Mouse (Mus musculus) C2C12 (cell line): ENCODE results near the gene Psip1. TPM values are rescaled to one million over a fixed set of nuclear protein-coding genes. Genes with fewer than 3 reads are reported as not detected.

Experiments used
- H3K27me3 ChIP-seq: one replicate; pipeline ENCODE4 v1.6.1; 2011; ENCODE audit not compliant: control insufficient read depth, insufficient read depth, insufficient read length
- H3K36me3 ChIP-seq: one replicate; pipeline ENCODE4 v1.6.1; 2011; ENCODE audit not compliant: control insufficient read depth, insufficient read depth
- H3K4me3 ChIP-seq: one replicate; pipeline ENCODE4 v1.5.1; 2011; ENCODE audit warnings: mild to moderate bottlenecking, control low read depth; ENCODE audit not compliant: poor library complexity, insufficient read depth, severe bottlenecking
- H3K79me2 ChIP-seq: one replicate; pipeline ENCODE4 v1.6.1; 2011; ENCODE audit not compliant: control insufficient read depth, insufficient read depth
- H3K79me3 ChIP-seq: one replicate; pipeline ENCODE4 v1.6.1; 2011; ENCODE audit warnings: low read depth, control low read depth
- H3ac ChIP-seq: one replicate; pipeline ENCODE3; 2011; ENCODE audit warnings: low read depth; ENCODE audit not compliant: control insufficient read depth, insufficient read length
- CEBPB ChIP-seq: IDR thresholded peaks from one replicate; pipeline ENCODE4 v1.6.1; 2011; ENCODE audit warnings: low read depth, mild to moderate bottlenecking, control low read depth, moderate library complexity
- CTCF ChIP-seq: IDR thresholded peaks from one replicate; pipeline ENCODE4 v1.5.1; 2011; ENCODE audit not compliant: control insufficient read depth, insufficient read depth, insufficient read length
- FOSL1 ChIP-seq: IDR thresholded peaks from one replicate; pipeline ENCODE4 v1.8.0; 2011; ENCODE audit warnings: mild to moderate bottlenecking, low read length; ENCODE audit not compliant: poor library complexity, insufficient read depth, severe bottlenecking
- MAX ChIP-seq: IDR thresholded peaks from one replicate; pipeline ENCODE4 v1.6.1; 2011; ENCODE audit warnings: mild to moderate bottlenecking, control low read depth
- MYOD1 ChIP-seq: IDR thresholded peaks from one replicate; pipeline ENCODE4 v1.6.1; 2011; ENCODE audit warnings: low read depth; ENCODE audit not compliant: control insufficient read depth, insufficient read length
- MYOG ChIP-seq: IDR thresholded peaks from one replicate; pipeline ENCODE4 v1.6.1; 2011; ENCODE audit not compliant: control insufficient read depth, insufficient read length; ENCODE audit errors: extremely low read depth
- USF1 ChIP-seq: IDR thresholded peaks from one replicate; pipeline ENCODE4 v1.6.1; 2011; ENCODE audit warnings: low read depth, mild to moderate bottlenecking, control low read depth, moderate library complexity
- polyA plus RNA-seq: library from polyadenylated mRNA; unstranded; fragments of >200 nt; fragmentation: generic; extraction: Trizol; gene quantifications from one replicate; pipeline ENCODE4 v1.2.1, GENCODE M21; 2012; ENCODE audit warnings: missing spikeins

The Psip1 gene
- polyA plus RNA-seq, 1 experiment, result 34.0 TPM

- Histone ChIP-seq H3K79me3 (peaks cover 58% of the 10 kb centered on the region), H3K4me3 (no peak overlapping the region), H3K27me3 (no peaks in the 10 kb centered on the region), H3K36me3 (peaks cover 79% of the 10 kb centered on the region), H3K79me2 (peaks cover 65% of the 10 kb centered on the region), H3ac (no peak overlapping the region)
- TF ChIP-seq CTCF (no peak), MAX (no peak), FOSL1 (no peak), CEBPB (no peak), USF1 (no peak), MYOG (no peak), MYOD1 (no peak)
These were observed 53.4 kb downstream of the Psip1 start for GRCm38 (mm10) chr4:83432901-83433300.

DNA sequence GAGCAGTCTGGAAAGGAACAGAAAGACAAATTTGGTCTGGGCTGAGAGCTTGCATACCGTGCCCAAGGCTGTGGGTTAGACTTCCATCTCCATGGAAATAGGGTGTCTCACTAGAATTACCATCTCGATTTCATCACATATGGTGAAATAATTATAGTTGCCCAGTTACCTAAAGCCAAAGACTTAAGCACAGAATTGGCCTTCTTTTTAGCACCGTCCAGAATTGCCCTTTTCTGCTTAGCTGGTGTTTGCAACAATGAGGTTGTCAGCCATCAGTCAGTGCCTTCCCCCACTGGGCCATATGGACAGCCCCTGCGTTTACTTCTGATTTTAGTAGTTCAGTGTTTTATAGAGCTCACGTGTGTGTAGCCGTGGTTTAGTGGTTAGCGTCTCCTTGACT, 54.3 kb downstream of the Psip1 start:
- no peak for TF ChIP-seq MAX
- TF ChIP-seq USF1, result no peak
- TF ChIP-seq MYOD1, result no peak
- no peak for TF ChIP-seq CEBPB
- TF ChIP-seq CTCF, result no peak
- no peak for TF ChIP-seq MYOG
- no peak for TF ChIP-seq FOSL1
- Histone ChIP-seq H3K79me3 (peaks cover 65% of the 10 kb centered on the region), H3ac (no peak overlapping the region), H3K27me3 (no peaks in the 10 kb centered on the region), H3K4me3 (no peak overlapping the region), H3K79me2 (peaks cover 74% of the 10 kb centered on the region), H3K36me3 (peaks cover 79% of the 10 kb centered on the region)

DNA sequence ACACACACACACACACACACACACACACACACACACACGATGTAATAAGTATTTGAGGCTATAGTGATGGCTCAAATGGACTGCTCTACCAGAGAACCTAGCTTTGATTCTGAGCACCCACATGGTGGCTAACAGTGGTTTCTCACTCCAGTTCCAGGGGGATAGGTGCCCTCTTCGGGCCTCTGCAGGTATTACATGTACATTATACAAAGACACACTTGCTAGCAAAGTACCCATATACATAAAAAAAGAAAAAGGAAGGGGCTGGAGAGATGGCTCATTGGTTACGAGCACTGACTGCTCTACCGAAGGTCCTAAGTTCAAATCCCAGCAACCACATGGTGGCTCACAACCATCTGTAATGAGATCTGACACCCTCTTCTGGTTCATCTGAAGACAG, 57.4 kb downstream of the Psip1 start:
- Histone ChIP-seq H3ac (no peak overlapping the region), H3K79me2 (peaks cover 100% of the 10 kb centered on the region), H3K79me3 (peaks cover 85% of the 10 kb centered on the region), H3K27me3 (no peaks in the 10 kb centered on the region), H3K36me3 (peaks cover 61% of the 10 kb centered on the region), H3K4me3 (no peak overlapping the region)
- no peak for TF ChIP-seq CEBPB
- no peak for TF ChIP-seq FOSL1
- no peak for TF ChIP-seq USF1
- TF ChIP-seq MYOD1, result no peak
- TF ChIP-seq MAX, result no peak
- TF ChIP-seq CTCF, result no peak
- no peak for TF ChIP-seq MYOG

DNA sequence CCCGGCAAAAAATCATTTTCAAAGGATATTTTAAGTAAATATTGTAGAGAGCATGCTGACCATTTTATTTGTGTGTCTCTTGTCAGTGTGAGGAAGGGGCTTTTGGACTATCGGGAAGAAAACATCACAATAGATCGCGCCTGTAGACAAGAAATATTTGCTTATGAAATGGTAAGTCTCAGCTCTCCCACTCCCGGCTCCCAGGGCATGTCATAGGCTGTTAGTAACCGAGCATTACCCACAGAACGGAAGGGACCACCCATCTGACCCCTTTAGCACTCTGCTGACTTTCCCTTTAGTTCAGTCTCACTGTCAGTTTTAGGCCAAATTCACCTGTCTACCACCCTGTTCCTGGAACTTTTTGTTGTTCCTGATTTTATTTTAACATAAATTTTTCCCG, 58.6 kb downstream of the Psip1 start:
- TF ChIP-seq MAX, result no peak
- TF ChIP-seq CEBPB, result no peak
- TF ChIP-seq MYOG, result no peak
- no peak for TF ChIP-seq FOSL1
- TF ChIP-seq MYOD1, result no peak
- no peak for TF ChIP-seq CTCF
- no peak for TF ChIP-seq USF1
- Histone ChIP-seq H3K79me3 (peaks cover 88% of the 10 kb centered on the region), H3ac (no peak overlapping the region), H3K79me2 (peaks cover 100% of the 10 kb centered on the region), H3K36me3 (peaks cover 68% of the 10 kb centered on the region), H3K27me3 (no peaks in the 10 kb centered on the region), H3K4me3 (no peak overlapping the region)

GRCm38 (mm10) chr4:83427141-83427540, 59.1 kb downstream of the Psip1 start:
- Histone ChIP-seq H3K36me3 (peaks cover 72% of the 10 kb centered on the region), H3K27me3 (no peaks in the 10 kb centered on the region), H3K4me3 (no peak overlapping the region), H3ac (no peak overlapping the region), H3K79me3 (peaks cover 87% of the 10 kb centered on the region), H3K79me2 (peaks cover 100% of the 10 kb centered on the region)
- TF ChIP-seq MAX, result no peak
- TF ChIP-seq MYOD1, result no peak
- no peak for TF ChIP-seq FOSL1
- no peak for TF ChIP-seq CEBPB
- TF ChIP-seq CTCF, result no peak
- TF ChIP-seq USF1, result no peak

DNA sequence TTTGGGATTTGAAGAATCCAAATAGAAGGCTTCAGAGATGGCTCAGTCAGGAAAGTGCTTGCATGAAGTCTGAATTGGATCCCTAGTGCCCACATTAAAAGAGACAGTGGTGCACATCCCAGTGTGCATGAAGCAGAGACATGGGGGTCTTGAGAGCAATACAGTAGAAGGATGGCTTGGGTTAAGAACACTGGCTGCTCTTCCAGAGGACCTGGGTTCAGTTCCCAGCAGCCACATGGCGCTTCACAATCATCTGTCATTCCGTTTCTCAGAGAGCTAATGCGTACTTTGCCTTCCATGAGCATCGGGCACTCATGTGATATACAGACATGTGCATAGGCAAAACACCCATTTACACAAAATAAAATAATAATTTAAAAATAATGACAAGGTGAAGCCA, 61.1 kb downstream of the Psip1 start:
- peaks cover 96% of the 10 kb centered on the region for H3K79me2 ChIP-seq
- TF ChIP-seq MYOG (no peak), CTCF (no peak), FOSL1 (no peak), CEBPB (no peak), USF1 (no peak), MYOD1 (no peak), MAX (no peak)
- H3K36me3 ChIP-seq, result peaks cover 67% of the 10 kb centered on the region
- H3K79me3 ChIP-seq, result peaks cover 79% of the 10 kb centered on the region
- H3ac ChIP-seq, result no peak overlapping the region
- no peaks in the 10 kb centered on the region for H3K27me3 ChIP-seq
- no peak overlapping the region for H3K4me3 ChIP-seq
